Mouse (Mus musculus) kidney, postnatal 36 days (tissue): ENCODE measurements around the gene Galntl6.

Source experiments
- DNase-seq, 2 experiments: peaks; one replicate each; pipeline ENCODE4 v3.0.0; 2021 to 2022; ENCODE audit warnings: mixed read lengths in 2 of 2

Gene Galntl6

GRCm38 (mm10) chr8:58253620-58254019, 658.8 kb downstream of the Galntl6 start:
- no peak for DNase-seq

GRCm38 (mm10) chr8:58244830-58245229, 667.6 kb downstream of the Galntl6 start:
- no peak for DNase-seq

- DNase-seq, result no peak
Measured at GRCm38 (mm10) chr8:58234220-58234619, 678.2 kb downstream of the Galntl6 start.

GRCm38 (mm10) chr8:58228725-58229124, 683.7 kb downstream of the Galntl6 start:
- DNase-seq, result no peak

GRCm38 (mm10) chr8:58217885-58218284, 694.6 kb downstream of the Galntl6 start:
- DNase-seq, result no peak

- DNase-seq, result no peak
Measured at GRCm38 (mm10) chr8:58189694-58190093, 722.7 kb downstream of the Galntl6 start.

- peak; percentile 18 to 67 for DNase-seq
Measured at GRCm38 (mm10) chr8:58146961-58147360, 765.5 kb downstream of the Galntl6 start.

GRCm38 (mm10) chr8:58086733-58087132, 825.7 kb downstream of the Galntl6 start:
- DNase-seq, result no peak

- DNase-seq, result no peak
Measured at GRCm38 (mm10) chr8:58084931-58085330, 827.5 kb downstream of the Galntl6 start.

GRCm38 (mm10) chr8:58081715-58082114, 830.7 kb downstream of the Galntl6 start:
- no peak for DNase-seq

GRCm38 (mm10) chr8:58074611-58075010, 837.8 kb downstream of the Galntl6 start:
- DNase-seq, result no peak

- no peak for DNase-seq
Measured at GRCm38 (mm10) chr8:58073733-58074132, 838.7 kb downstream of the Galntl6 start.

- no peak for DNase-seq
Measured at GRCm38 (mm10) chr8:58032271-58032670, 880.2 kb downstream of the Galntl6 start.

GRCm38 (mm10) chr8:58025558-58025957, 886.9 kb downstream of the Galntl6 start:
- DNase-seq, result no peak

GRCm38 (mm10) chr8:58025094-58025493, 887.3 kb downstream of the Galntl6 start:
- no peak for DNase-seq

- no peak for DNase-seq
Measured at GRCm38 (mm10) chr8:58023426-58024176, 888.8 kb downstream of the Galntl6 start.

- no peak for DNase-seq
Measured at GRCm38 (mm10) chr8:57989428-57990171, 922.8 kb downstream of the Galntl6 start.

GRCm38 (mm10) chr8:57977372-57977771, 935.1 kb downstream of the Galntl6 start:
- DNase-seq, result no peak

- DNase-seq, result no peak
Measured at GRCm38 (mm10) chr8:57974093-57974492, 938.3 kb downstream of the Galntl6 start.

- DNase-seq, result no peak
Measured at GRCm38 (mm10) chr8:57972832-57973231, 939.6 kb downstream of the Galntl6 start.

GRCm38 (mm10) chr8:57966676-57967075, 945.8 kb downstream of the Galntl6 start:
- DNase-seq, result peak in 1 of 2 experiments; percentile 30

- no peak for DNase-seq
Measured at GRCm38 (mm10) chr8:57965508-57965907, 946.9 kb downstream of the Galntl6 start.

- peak in 1 of 2 experiments; percentile 35 for DNase-seq
Measured at GRCm38 (mm10) chr8:57962286-57963110, 949.9 kb downstream of the Galntl6 start.
